Mouse (Mus musculus): ENCODE results near the gene Arhgef12. TPM values are rescaled to one million over a fixed set of nuclear protein-coding genes. Genes with fewer than 3 reads are reported as not detected.
"Not testable (repeated sequence)": the region's sequence is repeated elsewhere in the genome, so short reads cannot be mapped to it uniquely, and the experiment has no call there.

Gene Arhgef12
- polyA plus RNA-seq, 1 experiment from 2014 or later, result 11.2 TPM

DNA sequence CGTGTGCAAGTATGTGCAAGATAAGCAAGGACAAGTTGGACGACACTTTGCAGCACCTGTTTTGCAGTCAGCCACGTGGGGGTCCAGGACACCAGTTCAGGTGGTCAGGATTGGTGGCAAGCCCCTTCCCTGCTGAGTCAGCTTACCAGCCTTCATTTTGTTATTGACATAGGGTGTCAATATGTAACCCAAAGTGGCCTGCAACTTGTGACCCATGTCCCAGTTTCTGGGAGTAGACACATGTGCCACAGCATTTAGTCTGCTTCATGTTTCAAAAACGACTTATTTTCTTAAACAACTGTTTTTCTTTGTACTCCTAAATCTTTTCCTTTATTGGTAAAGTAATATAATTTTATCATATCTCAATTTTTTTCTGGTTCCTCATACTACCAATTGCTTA is 112.3 kb downstream of the Arhgef12 start:
- H3K27ac ChIP-seq, result no peak overlapping the region
- peaks cover 75% of the 10 kb centered on the region for H3K36me3 ChIP-seq (ENCODE audit: insufficient read depth, low read length)
- no peak overlapping the region for H3K9ac ChIP-seq (ENCODE audit: low read depth, low read length)
- no peaks in the 10 kb centered on the region for H3K4me1 ChIP-seq (replicated peaks; ENCODE audit: insufficient read depth, low read length)
- H3K27me3 ChIP-seq (ENCODE audit: insufficient read depth, low read length), result no peaks in the 10 kb centered on the region
- H3K9me3 ChIP-seq (replicated peaks; ENCODE audit: low read length), result no peaks in the 10 kb centered on the region
- WGBS, result 87% methylated on average over 4 of the region's 4 CpGs
- ATAC-seq (replicated peaks; ENCODE audit: low FRiP score, low read depth) (no peak), DNase-seq (ENCODE audit: low spot score) (no peak)
- H3K4me2 ChIP-seq (ENCODE audit: low read length), result no peak overlapping the region
- no peak for TF ChIP-seq CTCF (IDR thresholded peaks at IDR 0.05; ENCODE audit: low read depth)
- no peak overlapping the region for H3K4me3 ChIP-seq (replicated peaks; ENCODE audit: low read depth, low read length)

DNA sequence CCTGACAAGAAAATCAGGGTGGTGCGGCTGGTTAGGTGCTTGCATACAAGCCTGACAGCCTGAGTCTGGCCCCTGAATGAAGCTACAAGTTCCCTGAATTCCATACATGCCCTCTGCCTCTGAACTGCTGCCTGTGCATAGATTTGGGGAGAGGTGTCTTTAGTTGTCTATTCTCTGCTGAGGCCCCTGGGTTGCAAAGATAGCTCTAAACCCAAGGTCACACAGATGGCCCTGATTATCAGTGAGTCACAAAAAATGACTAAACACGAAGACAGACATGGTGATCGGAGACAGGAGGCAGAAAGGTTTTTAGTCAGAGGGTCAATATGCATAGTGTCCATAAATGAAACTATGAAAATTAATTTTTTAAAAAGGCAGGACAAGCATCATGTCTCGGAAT is 113.4 kb downstream of the Arhgef12 start:
- 96% methylated on average over 4 of the region's 4 CpGs for WGBS
- Histone ChIP-seq H3K27me3 (ENCODE audit: insufficient read depth, low read length) (no peaks in the 10 kb centered on the region), H3K9ac (ENCODE audit: low read depth, low read length) (no peak overlapping the region), H3K4me2 (ENCODE audit: low read length) (no peak overlapping the region), H3K27ac (no peak overlapping the region), H3K4me1 (replicated peaks; ENCODE audit: insufficient read depth, low read length) (no peaks in the 10 kb centered on the region), H3K36me3 (ENCODE audit: insufficient read depth, low read length) (peaks cover 72% of the 10 kb centered on the region), H3K4me3 (replicated peaks; ENCODE audit: low read depth, low read length) (no peak overlapping the region), H3K9me3 (replicated peaks; ENCODE audit: low read length) (no peaks in the 10 kb centered on the region)
- TF ChIP-seq CTCF (IDR thresholded peaks at IDR 0.05; ENCODE audit: low read depth), result no peak
- DNase-seq (ENCODE audit: low spot score) (no peak), ATAC-seq (replicated peaks; ENCODE audit: low FRiP score, low read depth) (no peak)

DNA sequence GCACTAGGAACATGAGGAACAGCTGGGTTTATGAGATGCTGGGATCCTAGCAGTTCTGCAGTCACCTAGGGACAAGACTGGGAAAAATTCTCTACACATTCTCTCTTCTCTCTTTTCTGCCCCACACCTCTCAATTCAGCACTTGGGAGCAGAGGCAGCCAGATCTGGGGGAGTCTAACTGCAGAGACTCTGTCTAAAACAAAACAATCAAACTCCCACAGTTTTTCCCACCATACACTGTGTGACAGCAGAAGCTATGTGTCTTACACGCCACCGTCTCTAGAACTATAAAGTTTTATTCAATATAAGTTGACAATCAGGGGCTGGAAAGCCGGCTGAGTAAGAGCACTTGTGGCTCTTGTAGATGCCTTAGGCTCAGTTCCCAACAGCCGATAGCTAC is 119.1 kb downstream of the Arhgef12 start:
- peaks cover 59% of the 10 kb centered on the region for H3K36me3 ChIP-seq (ENCODE audit: insufficient read depth, low read length)
- ATAC-seq (replicated peaks; ENCODE audit: low FRiP score, low read depth) (no peak), DNase-seq (ENCODE audit: low spot score) (no peak)
- 50% methylated on average over 4 of the region's 4 CpGs for WGBS
- no peak overlapping the region for H3K9ac ChIP-seq (ENCODE audit: low read depth, low read length)
- no peak overlapping the region for H3K4me3 ChIP-seq (replicated peaks; ENCODE audit: low read depth, low read length)
- no peaks in the 10 kb centered on the region for H3K27me3 ChIP-seq (ENCODE audit: insufficient read depth, low read length)
- H3K9me3 ChIP-seq (replicated peaks; ENCODE audit: low read length), result no peaks in the 10 kb centered on the region
- H3K4me1 ChIP-seq (replicated peaks; ENCODE audit: insufficient read depth, low read length), result no peaks in the 10 kb centered on the region
- no peak overlapping the region for H3K4me2 ChIP-seq (ENCODE audit: low read length)
- TF ChIP-seq CTCF (IDR thresholded peaks at IDR 0.05; ENCODE audit: low read depth), result no peak
- H3K27ac ChIP-seq, result no peak overlapping the region

DNA sequence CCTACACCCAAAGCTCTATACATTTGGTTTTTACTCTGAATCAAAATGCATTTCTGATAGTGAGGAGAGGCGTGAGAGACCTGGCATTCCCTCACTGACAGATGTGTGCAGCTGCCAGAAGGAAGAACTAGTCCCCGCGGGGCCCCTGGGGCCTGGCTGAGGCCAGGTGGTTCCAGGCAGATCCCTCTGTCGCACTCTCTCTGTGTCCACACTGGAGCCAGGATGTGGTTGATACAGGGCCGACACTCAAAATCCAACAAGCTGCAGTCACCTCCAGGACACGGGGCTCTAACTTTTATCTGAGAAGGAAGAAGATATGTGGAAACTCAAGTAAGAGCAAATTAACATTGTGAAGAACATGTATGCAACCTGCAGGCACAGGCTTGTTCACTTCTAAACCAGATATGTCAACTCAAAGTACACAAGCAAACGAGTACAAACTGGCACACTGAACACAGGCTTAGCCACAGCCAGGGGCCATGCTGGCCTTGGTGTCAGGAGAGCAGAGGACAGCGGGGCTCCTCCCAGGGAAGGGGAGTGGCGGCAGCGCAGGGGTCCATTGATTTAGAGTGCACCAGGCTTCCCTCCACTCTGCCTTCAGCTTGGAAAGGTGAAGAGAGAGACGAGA is 138.0 kb downstream of the Arhgef12 start:
- H3K4me3 ChIP-seq (replicated peaks; ENCODE audit: low read depth, low read length), result no peak overlapping the region
- 76% methylated on average over 11 of the region's 11 CpGs for WGBS
- no peaks in the 10 kb centered on the region for H3K27me3 ChIP-seq (ENCODE audit: insufficient read depth, low read length)
- no peaks in the 10 kb centered on the region for H3K4me1 ChIP-seq (replicated peaks; ENCODE audit: insufficient read depth, low read length)
- H3K4me2 ChIP-seq (ENCODE audit: low read length), result no peak overlapping the region
- H3K9me3 ChIP-seq (replicated peaks; ENCODE audit: low read length), result no peaks in the 10 kb centered on the region
- H3K27ac ChIP-seq, result no peak overlapping the region
- ATAC-seq (replicated peaks; ENCODE audit: low FRiP score, low read depth), result no peak
- no peak for TF ChIP-seq CTCF (IDR thresholded peaks at IDR 0.05; ENCODE audit: low read depth)
- peaks cover 68% of the 10 kb centered on the region for H3K36me3 ChIP-seq (ENCODE audit: insufficient read depth, low read length)
- no peak overlapping the region for H3K9ac ChIP-seq (ENCODE audit: low read depth, low read length)
- no peak for DNase-seq (ENCODE audit: low spot score)

DNA sequence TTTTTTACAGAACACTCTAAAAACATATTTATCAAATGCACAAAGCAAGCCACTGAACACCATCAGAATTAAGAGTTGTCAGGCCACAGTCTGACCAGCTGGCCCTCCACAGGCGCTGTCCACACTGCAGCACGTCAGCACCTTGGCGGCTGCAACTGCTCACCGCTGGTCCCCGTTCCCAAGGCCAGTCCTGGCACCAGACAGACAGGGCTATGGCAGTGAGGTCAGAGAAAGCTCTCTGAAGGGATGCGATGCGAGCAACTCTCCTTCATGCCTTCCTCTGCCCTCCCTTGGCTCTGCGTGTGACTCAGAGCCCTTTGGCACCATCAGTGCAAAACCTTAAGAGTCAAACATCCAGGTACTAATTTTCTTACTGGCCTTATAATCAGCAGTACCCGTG is 139.3 kb downstream of the Arhgef12 start:
- ATAC-seq (replicated peaks; ENCODE audit: low FRiP score, low read depth) (no peak), DNase-seq (ENCODE audit: low spot score) (no peak)
- Histone ChIP-seq H3K36me3 (ENCODE audit: insufficient read depth, low read length) (peaks cover 56% of the 10 kb centered on the region), H3K27ac (no peak overlapping the region), H3K4me3 (replicated peaks; ENCODE audit: low read depth, low read length) (no peak overlapping the region), H3K4me1 (replicated peaks; ENCODE audit: insufficient read depth, low read length) (no peaks in the 10 kb centered on the region), H3K4me2 (ENCODE audit: low read length) (no peak overlapping the region), H3K27me3 (ENCODE audit: insufficient read depth, low read length) (no peaks in the 10 kb centered on the region), H3K9ac (ENCODE audit: low read depth, low read length) (no peak overlapping the region), H3K9me3 (replicated peaks; ENCODE audit: low read length) (no peaks in the 10 kb centered on the region)
- TF ChIP-seq CTCF (IDR thresholded peaks at IDR 0.05; ENCODE audit: low read depth), result no peak
- WGBS, result 83% methylated on average over 9 of the region's 9 CpGs

DNA sequence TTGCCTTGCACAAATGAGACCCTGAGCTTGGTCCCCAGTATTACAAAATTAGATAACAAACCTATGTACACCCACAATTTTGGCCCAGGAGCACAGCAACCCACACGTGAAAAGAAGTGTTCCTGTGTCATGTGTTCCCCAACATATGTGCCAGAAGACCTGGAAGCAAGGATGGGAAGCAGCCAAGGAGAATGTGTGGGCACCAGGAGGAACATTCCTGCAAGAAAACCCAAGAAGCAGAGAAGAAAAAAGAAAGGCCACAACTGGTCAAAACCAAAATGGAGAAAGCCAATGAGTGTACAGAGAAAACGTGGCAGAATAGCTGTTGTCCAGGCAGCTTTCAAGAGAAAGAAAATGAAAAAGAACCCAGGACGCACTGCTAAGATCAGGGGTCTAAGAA is 142.2 kb downstream of the Arhgef12 start:
- H3K4me2 ChIP-seq (ENCODE audit: low read length), result not testable (repeated sequence)

DNA sequence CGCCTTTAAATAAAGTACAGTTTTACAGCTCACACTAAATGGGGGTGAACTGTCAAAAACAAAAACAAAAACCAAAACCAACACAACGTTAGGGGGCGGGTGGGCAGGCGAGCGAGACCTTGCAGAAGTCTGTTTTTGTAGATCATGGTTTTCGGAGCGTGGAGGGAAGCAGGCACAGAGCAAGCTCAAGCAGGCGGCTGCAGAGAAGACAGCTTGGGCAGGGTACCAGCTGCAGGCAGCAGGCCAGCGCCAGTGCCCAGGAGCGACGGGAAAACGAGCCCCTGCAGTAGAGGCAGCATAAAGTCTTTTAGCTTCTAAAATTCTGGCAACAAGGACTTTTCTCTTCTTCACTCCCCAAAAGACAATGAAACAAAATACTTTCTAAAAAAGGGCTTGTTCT is 142.7 kb downstream of the Arhgef12 start:
- DNase-seq (ENCODE audit: low spot score) (no peak), ATAC-seq (replicated peaks; ENCODE audit: low FRiP score, low read depth) (no peak)
- TF ChIP-seq CTCF (IDR thresholded peaks at IDR 0.05; ENCODE audit: low read depth), result no peak
- Histone ChIP-seq H3K9ac (ENCODE audit: low read depth, low read length) (no peak overlapping the region), H3K9me3 (replicated peaks; ENCODE audit: low read length) (no peaks in the 10 kb centered on the region), H3K4me3 (replicated peaks; ENCODE audit: low read depth, low read length) (no peak overlapping the region), H3K27me3 (ENCODE audit: insufficient read depth, low read length) (no peaks in the 10 kb centered on the region), H3K36me3 (ENCODE audit: insufficient read depth, low read length) (peaks cover 24% of the 10 kb centered on the region), H3K4me1 (replicated peaks; ENCODE audit: insufficient read depth, low read length) (no peaks in the 10 kb centered on the region), H3K4me2 (ENCODE audit: low read length) (no peak overlapping the region), H3K27ac (0 out of 2 replicates have a peak overlapping the region, but pooled peaks have one; percentile 13)
- WGBS, result 57% methylated on average over 12 of the region's 12 CpGs

More for the DNA sequence above, 142.2 kb downstream of the Arhgef12 start:
- H3K9ac ChIP-seq (ENCODE audit: low read depth, low read length); H3K27me3 ChIP-seq (ENCODE audit: insufficient read depth, low read length); ATAC-seq (replicated peaks; ENCODE audit: low FRiP score, low read depth); H3K4me3 ChIP-seq (replicated peaks; ENCODE audit: low read depth, low read length); H3K9me3 ChIP-seq (replicated peaks; ENCODE audit: low read length); H3K27ac ChIP-seq; DNase-seq (ENCODE audit: low spot score); H3K4me1 ChIP-seq (replicated peaks; ENCODE audit: insufficient read depth, low read length): not testable (repeated sequence)
- H3K36me3 ChIP-seq (ENCODE audit: insufficient read depth, low read length), result peaks cover 28% of the 10 kb centered on the region
- WGBS, result 92% methylated on average over 2 of the region's 3 CpGs
